Mouse (Mus musculus): ENCODE data around the gene Cyp4f14.
"Not testable (repeated sequence)": the region's sequence is repeated elsewhere in the genome, so short reads cannot be mapped to it uniquely, and the experiment has no call there.

The Cyp4f14 gene

DNA sequence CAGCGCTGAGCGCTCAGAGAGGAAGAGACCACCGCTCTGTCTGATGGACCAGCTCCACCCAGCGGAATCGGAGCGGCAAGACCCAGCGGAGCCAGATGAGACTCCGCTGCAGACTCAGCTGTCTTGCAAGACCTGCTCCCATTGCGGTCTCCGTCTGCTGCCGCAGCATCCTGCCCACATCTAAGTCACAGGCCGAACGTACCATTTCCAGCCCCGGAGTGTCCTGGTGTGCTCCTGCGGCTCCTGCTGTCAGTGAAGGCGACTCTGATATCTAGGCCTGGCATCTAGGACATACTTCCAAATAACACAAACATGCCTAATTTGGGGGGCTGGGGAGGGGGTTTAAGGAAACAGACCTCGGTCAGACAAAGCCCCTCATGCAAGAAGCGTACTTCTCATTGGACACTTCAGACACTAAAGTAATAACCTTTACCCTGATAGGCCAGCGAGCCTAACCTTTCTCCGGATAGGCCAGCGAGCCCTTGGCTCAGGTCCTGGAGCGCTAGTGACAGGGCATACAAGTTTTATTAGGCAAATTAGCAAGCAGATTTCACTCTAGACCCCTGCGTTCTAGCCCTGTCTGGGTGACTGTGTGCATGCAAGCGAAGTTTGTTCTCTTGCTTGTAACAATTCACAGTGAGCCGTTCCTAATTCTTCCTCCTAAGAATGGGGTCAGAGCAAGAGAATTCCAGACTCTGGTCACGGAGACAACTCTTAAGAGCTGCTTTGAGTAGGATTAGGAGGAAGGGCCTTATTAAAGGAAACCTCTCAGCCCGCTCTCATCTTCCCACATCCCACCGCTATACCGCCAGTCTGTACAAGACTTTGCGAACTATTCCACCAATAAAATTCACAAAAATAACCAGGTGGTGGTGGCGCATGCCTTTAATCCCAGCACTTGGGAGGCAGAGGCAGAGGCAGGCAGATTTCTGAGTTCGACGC, 25.6 kb downstream of the Cyp4f14 start, which contains the start of gene Zfp870:
Gene Zfp870 (minus strand): TSS at position 404 of the 942 bp plus-strand sequence.
- peak; percentile 89 to 91 for DNase-seq

- no peak for DNase-seq
Measured at GRCm38 (mm10) chr17:32890852-32891238, 26.3 kb downstream of the Cyp4f14 start.

GRCm38 (mm10) chr17:32889611-32890010, 27.5 kb downstream of the Cyp4f14 start:
- no peak for DNase-seq

- no peak for DNase-seq
Measured at GRCm38 (mm10) chr17:32880320-32881218, 36.6 kb downstream of the Cyp4f14 start.

DNA sequence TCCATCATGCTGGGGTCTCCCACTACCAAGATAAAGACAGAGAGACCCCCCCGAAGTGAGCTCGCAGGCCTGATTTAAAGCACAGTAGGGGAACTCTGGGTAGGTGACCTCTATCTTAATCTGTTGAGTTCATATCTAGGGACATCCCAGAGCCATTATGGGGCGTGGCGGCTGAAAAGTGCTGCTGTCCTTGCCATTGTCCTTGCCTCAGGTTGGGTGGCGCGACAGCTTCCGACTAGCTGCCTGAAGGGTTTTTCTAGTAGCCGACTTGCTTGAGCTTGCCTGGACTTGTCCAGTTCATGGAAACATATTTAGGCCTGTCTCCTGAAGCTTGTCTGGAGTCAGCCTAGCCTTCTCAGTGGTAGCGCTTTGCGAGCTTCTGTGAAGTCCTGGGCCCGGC, 38.4 kb downstream of the Cyp4f14 start:
- DNase-seq: no peak

GRCm38 (mm10) chr17:32877471-32878171, 39.5 kb downstream of the Cyp4f14 start:
- DNase-seq: no peak

GRCm38 (mm10) chr17:32872696-32873095, 44.4 kb downstream of the Cyp4f14 start:
- no peak for DNase-seq

DNA sequence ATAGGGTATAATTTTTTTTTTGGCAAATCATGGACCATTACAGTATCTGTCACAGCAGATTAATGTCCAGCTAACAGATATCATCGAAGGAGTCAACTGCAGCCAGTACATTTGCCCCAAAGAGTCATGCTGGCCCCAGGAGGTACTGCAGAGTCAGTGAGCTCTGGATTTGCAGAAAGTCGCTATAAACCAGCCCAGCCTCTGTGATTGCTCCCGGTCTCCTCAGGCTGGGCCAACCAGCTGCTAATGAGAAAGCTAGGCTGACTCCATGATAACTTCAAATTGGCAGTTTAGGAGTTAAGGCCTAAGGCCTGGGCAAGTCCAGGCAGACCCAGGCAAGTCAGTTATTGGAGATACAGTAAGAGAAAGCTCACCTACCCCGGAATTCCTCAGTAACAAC, 45.1 kb downstream of the Cyp4f14 start:
- DNase-seq: no peak

DNA sequence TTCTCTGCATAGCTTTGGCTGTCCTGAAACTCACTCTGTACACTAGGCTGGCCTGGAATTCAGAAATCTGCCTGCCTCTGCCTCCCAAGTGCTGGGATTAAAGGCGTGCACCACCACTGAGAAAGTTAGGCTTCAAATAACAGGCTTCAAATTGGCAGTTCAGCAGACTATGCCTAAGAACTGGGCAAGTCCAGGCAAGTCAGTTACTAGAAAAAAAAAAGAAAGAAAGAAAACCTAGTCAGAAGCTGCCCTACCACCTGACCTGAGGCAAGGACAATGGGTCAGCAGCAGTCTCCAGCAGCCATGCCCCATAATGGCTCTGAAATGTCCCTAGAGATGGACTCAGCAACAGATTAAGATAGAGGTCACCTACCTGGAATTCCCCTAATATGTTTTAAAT, 45.7 kb downstream of the Cyp4f14 start:
- no peak for DNase-seq

- DNase-seq: not testable (repeated sequence)
Measured at GRCm38 (mm10) chr17:32867266-32867665, 49.9 kb downstream of the Cyp4f14 start.

GRCm38 (mm10) chr17:32856713-32857112, 60.4 kb downstream of the Cyp4f14 start:
- DNase-seq: not testable (repeated sequence)
